Mouse (Mus musculus): ENCODE data around the gene Adcyap1r1. TPM values are rescaled to one million over a fixed set of nuclear protein-coding genes. Genes with fewer than 3 reads are reported as not detected.

The Adcyap1r1 gene
- total RNA-seq, 2 experiments from 2014 or later, result 5.1 to 5.4 TPM

DNA sequence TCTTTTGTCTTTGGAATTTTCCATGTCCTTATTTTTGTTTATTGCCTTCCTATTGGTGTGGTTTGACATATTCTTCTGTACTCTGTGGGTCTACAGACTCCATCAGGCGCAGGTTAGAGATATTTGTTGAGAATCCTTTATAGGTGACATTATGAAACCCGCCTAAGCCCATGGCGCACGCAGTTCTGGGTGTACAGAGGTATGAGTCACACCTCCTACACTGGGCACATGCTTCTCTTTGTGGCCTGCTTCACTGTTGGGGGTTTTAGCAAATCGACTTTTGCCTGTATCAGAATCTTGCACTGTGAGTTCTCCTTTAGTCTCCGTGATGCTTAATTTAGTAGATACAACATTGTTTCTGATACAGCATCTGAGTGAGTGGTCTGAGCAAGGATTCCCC is 97.4 kb downstream of the Adcyap1r1 start:
- intact Hi-C loops (cut with DNase I), result no loop called here
- DNase-seq (ENCODE audit: low spot score), result no peak

DNA sequence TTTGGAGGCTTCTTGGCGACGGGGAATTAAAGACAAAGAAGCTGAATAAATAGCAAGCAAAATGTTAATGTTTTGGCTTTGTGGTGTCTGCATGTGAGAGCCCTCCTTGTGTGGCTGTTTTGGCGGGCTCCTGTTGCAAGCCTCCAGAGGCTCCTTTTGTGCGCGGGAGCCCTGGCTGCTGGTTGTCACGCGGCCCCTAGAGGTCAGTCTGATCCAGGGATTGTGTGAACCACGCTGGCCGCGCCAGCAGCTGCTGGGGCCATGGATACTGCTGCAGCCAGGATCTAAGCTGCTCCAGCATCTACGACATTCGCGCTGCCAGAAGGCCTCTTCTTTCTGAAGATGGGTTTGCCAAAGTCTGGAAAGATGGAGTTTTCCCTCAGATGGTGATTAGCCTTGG is 99.1 kb downstream of the Adcyap1r1 start:
- intact Hi-C loops (cut with DNase I), result no loop called here
- DNase-seq (ENCODE audit: low spot score), result no peak

Small RNA genes within 50 kb of the gene (microRNA-seq; reads per million reads assigned to microRNA genes)
- not detected for gene Gm44352

Other genes starting within 250 kb of the Adcyap1r1 start
- 1 to 10 TPM; 4.1 to 4.4 TPM for gene Mindy4, start 248.6 kb upstream of the Adcyap1r1 start, total RNA-seq (2021)
- 100 to 1,000 TPM; 426 to 457 TPM for gene Aqp1, start 115.5 kb upstream of the Adcyap1r1 start, total RNA-seq (2021)
- not detected for gene Ghrhr, start 75.7 kb upstream of the Adcyap1r1 start, total RNA-seq (2021)
- not detected for gene Neurod6, start 229.3 kb downstream of the Adcyap1r1 start, total RNA-seq (2021)

Measured in heart, postnatal 25 days (tissue).